Mouse (Mus musculus): ENCODE results near the gene Tnfaip2.

GRCm38 (mm10) chr12:111485046-111485651 is 42.9 kb downstream of the Tnfaip2 start:
- no peak for TF ChIP-seq GATA1 (IDR thresholded peaks at IDR 0.05; ENCODE audit: borderline replicate concordance, low read length)
- TF ChIP-seq FLI1 (IDR thresholded peaks at IDR 0.05; ENCODE audit: low read length), result no peak
